Mouse (Mus musculus): Measurements from ENCODE around the gene Tmem109.

The Tmem109 gene

DNA sequence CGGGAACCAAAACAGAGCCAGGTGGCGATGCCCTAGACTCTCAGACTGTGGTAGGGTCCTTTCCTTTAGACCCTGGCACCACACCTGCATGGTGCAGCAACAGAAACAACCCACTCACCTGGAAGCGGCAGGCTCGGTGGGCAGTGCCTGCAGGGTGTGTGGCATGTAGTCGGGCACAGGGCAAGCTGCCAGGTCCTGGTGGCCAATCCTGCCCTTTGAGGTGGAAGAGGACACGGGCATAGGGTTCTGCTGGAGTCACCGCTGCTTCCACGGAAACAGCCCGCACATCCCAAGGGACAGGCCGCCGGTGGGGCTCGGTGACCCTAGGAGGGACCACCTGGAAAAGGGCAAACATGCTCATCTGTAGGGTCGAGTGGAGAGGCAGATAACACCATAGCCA, 15.4 kb downstream of the Tmem109 start:
- Histone ChIP-seq H3K4me3 (replicated peaks; ENCODE audit: low read length) (no peak overlapping the region), H3K9me3 (ENCODE audit: low read length) (no peaks in the 10 kb centered on the region), H3K4me1 (replicated peaks; ENCODE audit: low read depth, low read length) (peaks cover 27% of the 10 kb centered on the region), H3K36me3 (ENCODE audit: insufficient read depth, low read length) (peaks cover 51% of the 10 kb centered on the region), H3K27me3 (ENCODE audit: insufficient read depth, low read length) (peaks cover 34% of the 10 kb centered on the region)
- TF ChIP-seq NANOG (IDR thresholded peaks at IDR 0.05; ENCODE audit: borderline replicate concordance, low read length) (no peak), CTCF (conservative IDR thresholded peaks at IDR 0.05; ENCODE audit: low read length) (no peak), POU5F1 (IDR thresholded peaks at IDR 0.05; ENCODE audit: borderline replicate concordance, low read length) (no peak)

DNA sequence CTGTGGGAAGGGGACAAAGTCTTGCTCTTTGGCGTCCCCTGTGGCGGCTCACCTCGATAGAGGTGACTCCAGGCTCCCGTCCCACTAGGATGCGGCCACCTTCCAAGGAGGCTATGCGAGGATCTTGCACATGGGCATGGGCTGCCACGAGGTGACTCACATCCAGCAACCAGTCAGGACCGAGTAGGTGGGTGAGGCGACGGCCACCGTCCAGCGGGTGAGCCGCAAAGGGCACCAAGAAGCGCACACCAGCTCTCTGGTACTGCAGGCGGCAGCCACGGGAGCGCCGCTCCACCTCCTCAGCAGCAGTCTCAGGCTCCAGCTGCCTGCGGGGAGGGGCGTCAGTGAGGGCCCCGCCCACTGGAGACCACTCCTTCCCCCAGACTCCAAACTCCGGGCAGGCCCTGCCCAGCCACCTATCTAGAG, 21.7 kb downstream of the Tmem109 start:
- Histone ChIP-seq H3K4me3 (replicated peaks; ENCODE audit: low read length) (peak overlapping the region; percentile 69), H3K36me3 (ENCODE audit: insufficient read depth, low read length) (peaks cover 42% of the 10 kb centered on the region), H3K27me3 (ENCODE audit: insufficient read depth, low read length) (peaks cover 40% of the 10 kb centered on the region), H3K4me1 (replicated peaks; ENCODE audit: low read depth, low read length) (peaks cover 33% of the 10 kb centered on the region), H3K9me3 (ENCODE audit: low read length) (no peaks in the 10 kb centered on the region)
- TF ChIP-seq POU5F1 (IDR thresholded peaks at IDR 0.05; ENCODE audit: borderline replicate concordance, low read length) (no peak), CTCF (conservative IDR thresholded peaks at IDR 0.05; ENCODE audit: low read length) (peak; percentile 55)

DNA sequence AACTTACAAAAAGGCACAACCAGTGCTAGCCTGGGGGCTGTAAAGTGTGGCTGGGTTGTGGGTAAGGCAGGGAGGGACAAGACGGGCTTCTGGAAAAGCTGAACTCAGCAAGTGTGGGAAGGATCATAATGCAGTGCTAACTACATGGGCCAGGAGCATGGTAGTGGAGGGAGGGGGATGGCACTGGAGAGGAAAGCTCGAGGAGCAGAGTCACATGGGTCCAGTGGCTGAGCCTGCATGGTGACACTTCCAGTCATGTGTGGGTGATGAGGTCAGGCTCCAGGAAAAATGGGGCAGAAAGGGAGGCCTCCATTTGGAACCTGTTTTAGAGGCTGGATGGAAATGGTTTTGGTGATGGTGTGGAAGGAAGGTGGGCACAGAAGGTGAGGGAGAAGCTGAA, 25.3 kb downstream of the Tmem109 start:
- H3K9me3 ChIP-seq (ENCODE audit: low read length): no peaks in the 10 kb centered on the region
- peaks cover 70% of the 10 kb centered on the region for H3K27me3 ChIP-seq (ENCODE audit: insufficient read depth, low read length)
- H3K36me3 ChIP-seq (ENCODE audit: insufficient read depth, low read length): peaks cover 9% of the 10 kb centered on the region
- H3K4me1 ChIP-seq (replicated peaks; ENCODE audit: low read depth, low read length): peaks cover 33% of the 10 kb centered on the region
- TF ChIP-seq NANOG (IDR thresholded peaks at IDR 0.05; ENCODE audit: borderline replicate concordance, low read length): no peak
- H3K4me3 ChIP-seq (replicated peaks; ENCODE audit: low read length): no peak overlapping the region

- Histone ChIP-seq H3K4me3 (replicated peaks; ENCODE audit: low read length) (no peak overlapping the region), H3K9me3 (ENCODE audit: low read length) (no peaks in the 10 kb centered on the region), H3K4me1 (replicated peaks; ENCODE audit: low read depth, low read length) (peaks cover 30% of the 10 kb centered on the region), H3K36me3 (ENCODE audit: insufficient read depth, low read length) (peaks cover 3% of the 10 kb centered on the region), H3K27me3 (ENCODE audit: insufficient read depth, low read length) (peaks cover 76% of the 10 kb centered on the region)
- TF ChIP-seq CTCF (conservative IDR thresholded peaks at IDR 0.05; ENCODE audit: low read length): no peak
- no peak for TF ChIP-seq NANOG (IDR thresholded peaks at IDR 0.05; ENCODE audit: borderline replicate concordance, low read length)
- TF ChIP-seq POU5F1 (IDR thresholded peaks at IDR 0.05; ENCODE audit: borderline replicate concordance, low read length): no peak
Measured at GRCm38 (mm10) chr19:10855422-10855821, 26.4 kb downstream of the Tmem109 start.

DNA sequence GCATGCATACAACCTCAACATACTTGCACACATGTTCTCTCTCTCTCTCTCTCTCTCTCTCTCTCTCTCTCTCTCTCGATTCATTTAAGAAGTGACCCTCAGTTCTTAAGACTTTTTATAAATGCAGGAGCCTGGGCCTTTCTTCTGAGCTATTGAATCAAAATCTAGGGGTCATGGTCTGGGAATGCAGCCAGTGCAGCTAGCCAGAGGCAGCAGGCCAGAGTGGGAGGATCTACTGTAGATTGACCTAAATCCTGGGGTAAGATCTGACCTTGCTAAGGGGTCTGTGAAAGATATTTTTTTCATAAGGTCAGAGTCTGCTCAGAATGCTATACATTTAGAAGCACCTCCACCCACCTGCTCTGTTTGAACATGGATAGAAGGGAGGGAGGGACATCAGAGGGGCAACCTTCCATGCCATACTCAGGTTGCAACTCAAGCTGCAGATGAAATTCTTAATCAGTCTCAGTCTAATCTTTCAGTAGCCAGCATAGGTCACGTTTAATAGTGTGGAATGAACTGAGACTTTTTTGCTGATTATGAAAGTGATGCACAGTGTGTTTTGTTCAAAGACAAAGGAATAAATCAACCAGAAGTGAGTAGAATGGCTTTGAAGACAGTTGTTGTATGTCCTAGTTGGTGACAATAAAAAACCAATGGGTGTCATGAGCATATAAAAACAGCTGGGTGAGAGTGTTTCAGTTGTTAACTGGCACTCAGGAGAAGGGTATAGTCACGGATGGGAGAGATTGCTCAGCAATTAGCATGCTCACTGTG, 34.3 kb downstream of the Tmem109 start:
- TF ChIP-seq NANOG (IDR thresholded peaks at IDR 0.05; ENCODE audit: borderline replicate concordance, low read length) (no peak), POU5F1 (IDR thresholded peaks at IDR 0.05; ENCODE audit: borderline replicate concordance, low read length) (no peak), CTCF (conservative IDR thresholded peaks at IDR 0.05; ENCODE audit: low read length) (no peak)
- Histone ChIP-seq H3K4me1 (replicated peaks; ENCODE audit: low read depth, low read length) (peaks cover 17% of the 10 kb centered on the region), H3K4me3 (replicated peaks; ENCODE audit: low read length) (no peak overlapping the region), H3K27me3 (ENCODE audit: insufficient read depth, low read length) (peaks cover 39% of the 10 kb centered on the region), H3K9me3 (ENCODE audit: low read length) (no peaks in the 10 kb centered on the region), H3K36me3 (ENCODE audit: insufficient read depth, low read length) (no peaks in the 10 kb centered on the region)

GRCm38 (mm10) chr19:10846150-10846549, 35.7 kb downstream of the Tmem109 start:
- no peaks in the 10 kb centered on the region for H3K36me3 ChIP-seq (ENCODE audit: insufficient read depth, low read length)
- H3K4me3 ChIP-seq (replicated peaks; ENCODE audit: low read length): no peak overlapping the region
- no peaks in the 10 kb centered on the region for H3K9me3 ChIP-seq (ENCODE audit: low read length)
- peaks cover 22% of the 10 kb centered on the region for H3K4me1 ChIP-seq (replicated peaks; ENCODE audit: low read depth, low read length)
- peaks cover 40% of the 10 kb centered on the region for H3K27me3 ChIP-seq (ENCODE audit: insufficient read depth, low read length)
- TF ChIP-seq POU5F1 (IDR thresholded peaks at IDR 0.05; ENCODE audit: borderline replicate concordance, low read length) (no peak), NANOG (IDR thresholded peaks at IDR 0.05; ENCODE audit: borderline replicate concordance, low read length) (no peak), CTCF (conservative IDR thresholded peaks at IDR 0.05; ENCODE audit: low read length) (no peak)

GRCm38 (mm10) chr19:10845454-10845853, 36.3 kb downstream of the Tmem109 start:
- TF ChIP-seq POU5F1 (IDR thresholded peaks at IDR 0.05; ENCODE audit: borderline replicate concordance, low read length): no peak
- TF ChIP-seq NANOG (IDR thresholded peaks at IDR 0.05; ENCODE audit: borderline replicate concordance, low read length): no peak
- no peak for TF ChIP-seq CTCF (conservative IDR thresholded peaks at IDR 0.05; ENCODE audit: low read length)
- Histone ChIP-seq H3K4me1 (replicated peaks; ENCODE audit: low read depth, low read length) (peaks cover 22% of the 10 kb centered on the region), H3K4me3 (replicated peaks; ENCODE audit: low read length) (no peak overlapping the region), H3K9me3 (ENCODE audit: low read length) (no peaks in the 10 kb centered on the region), H3K36me3 (ENCODE audit: insufficient read depth, low read length) (no peaks in the 10 kb centered on the region), H3K27me3 (ENCODE audit: insufficient read depth, low read length) (peaks cover 36% of the 10 kb centered on the region)

GRCm38 (mm10) chr19:10844206-10844605, 37.6 kb downstream of the Tmem109 start:
- H3K4me3 ChIP-seq (replicated peaks; ENCODE audit: low read length): no peak overlapping the region
- H3K4me1 ChIP-seq (replicated peaks; ENCODE audit: low read depth, low read length): peaks cover 22% of the 10 kb centered on the region
- peaks cover 4% of the 10 kb centered on the region for H3K9me3 ChIP-seq (ENCODE audit: low read length)
- peaks cover 36% of the 10 kb centered on the region for H3K27me3 ChIP-seq (ENCODE audit: insufficient read depth, low read length)
- no peaks in the 10 kb centered on the region for H3K36me3 ChIP-seq (ENCODE audit: insufficient read depth, low read length)
- TF ChIP-seq POU5F1 (IDR thresholded peaks at IDR 0.05; ENCODE audit: borderline replicate concordance, low read length) (no peak), CTCF (conservative IDR thresholded peaks at IDR 0.05; ENCODE audit: low read length) (no peak), NANOG (IDR thresholded peaks at IDR 0.05; ENCODE audit: borderline replicate concordance, low read length) (no peak)

DNA sequence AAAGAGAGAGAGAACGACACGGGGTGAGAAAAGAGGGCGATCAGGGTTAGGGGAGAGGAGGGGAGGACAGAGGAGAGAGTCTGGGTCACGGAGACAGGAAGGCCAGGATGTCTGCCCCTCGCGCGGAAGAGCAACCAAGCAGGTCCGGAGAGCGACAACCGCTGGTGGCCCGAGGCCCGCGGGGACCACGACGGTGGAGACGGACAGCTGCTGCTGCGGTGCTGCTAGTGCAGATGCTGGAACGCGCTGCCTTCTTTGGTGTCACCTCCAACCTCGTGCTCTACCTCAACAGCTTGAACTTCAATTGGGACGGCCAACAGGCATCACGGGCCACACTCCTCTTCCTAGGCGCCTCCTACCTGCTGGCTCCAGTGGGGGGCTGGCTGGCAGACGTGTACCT, 38.9 kb downstream of the Tmem109 start:
- peaks cover 30% of the 10 kb centered on the region for H3K27me3 ChIP-seq (ENCODE audit: insufficient read depth, low read length)
- TF ChIP-seq NANOG (IDR thresholded peaks at IDR 0.05; ENCODE audit: borderline replicate concordance, low read length) (no peak), POU5F1 (IDR thresholded peaks at IDR 0.05; ENCODE audit: borderline replicate concordance, low read length) (no peak), CTCF (conservative IDR thresholded peaks at IDR 0.05; ENCODE audit: low read length) (no peak)
- no peaks in the 10 kb centered on the region for H3K36me3 ChIP-seq (ENCODE audit: insufficient read depth, low read length)
- peaks cover 26% of the 10 kb centered on the region for H3K4me1 ChIP-seq (replicated peaks; ENCODE audit: low read depth, low read length)
- peak overlapping the region; percentile 32; the same call in 1 of the 2 replicates for H3K4me3 ChIP-seq (replicated peaks; ENCODE audit: low read length)
- H3K9me3 ChIP-seq (ENCODE audit: low read length): peaks cover 13% of the 10 kb centered on the region

All from E14TG2a.4 (cell line).